Mouse (Mus musculus) gonadal fat pad, adult 2 months (tissue): ENCODE measurements around the gene Slc25a38. TPM values are rescaled to one million over a fixed set of nuclear protein-coding genes. Genes with fewer than 3 reads are reported as not detected.

ENCODE experiments used
- DNase-seq: peaks from one replicate; pipeline ENCODE4 v3.0.0-alpha.2; 2012; ENCODE audit warnings: low read depth
- polyA plus RNA-seq: library from polyadenylated mRNA; depleted of rRNA; stranded (reverse); fragments of >200 nt; gene quantifications from 2 replicates; pipeline ENCODE4 v1.2.3, GENCODE M21; 2012; rRNA removed

Slc25a38 gene
- 33.5 and 38.7 TPM in 2 replicates for polyA plus RNA-seq

DNA sequence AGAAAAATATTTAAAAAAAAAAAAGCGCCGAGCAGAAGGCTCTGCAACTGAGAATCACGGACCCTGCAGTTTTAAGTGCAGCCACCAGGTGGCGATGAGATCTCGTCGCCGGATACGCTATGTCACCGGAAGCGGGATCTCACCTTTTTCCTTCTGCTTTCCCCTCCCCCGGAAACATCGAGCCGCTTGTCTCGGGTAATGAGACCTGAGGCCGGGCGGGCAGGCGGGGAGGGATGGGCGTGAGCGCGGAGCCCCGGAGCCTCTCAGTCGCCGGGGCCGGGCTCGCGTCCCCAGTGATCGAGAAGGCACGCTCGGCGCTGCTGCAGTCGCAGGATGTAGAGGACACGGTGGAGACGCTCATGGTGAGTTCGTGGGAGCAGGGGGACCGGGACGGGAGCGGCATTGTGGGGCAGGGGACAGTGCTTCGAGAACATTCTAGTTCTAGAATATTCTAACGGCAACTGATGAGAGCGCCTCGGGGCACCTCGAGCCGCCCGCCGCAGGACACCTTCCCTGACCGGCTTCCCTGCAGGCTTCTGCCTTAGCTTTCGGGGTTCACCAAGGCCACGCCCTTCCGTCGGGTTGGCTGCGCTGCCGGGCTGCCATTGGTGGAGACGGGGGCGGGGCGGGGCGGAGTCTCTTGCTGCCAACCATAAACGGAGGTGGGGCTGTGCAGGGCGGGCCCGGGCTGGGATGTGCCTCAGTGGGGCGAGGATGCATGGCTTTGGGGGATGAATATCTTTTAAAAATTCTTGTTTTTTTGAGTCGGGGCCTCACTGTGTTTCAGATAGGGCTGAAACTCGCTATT lies at the start of gene Slc25a38:
Gene Slc25a38, plus strand, starts transcription at position 164 of the 808 bp plus-strand sequence.
- no peak for DNase-seq

GRCm38 (mm10) chr9:120064317-120064716 lies 45.9 kb upstream of the Slc25a38 start:
- DNase-seq: no peak

GRCm38 (mm10) chr9:120067609-120068008 lies 42.6 kb upstream of the Slc25a38 start:
- no peak for DNase-seq

- no peak for DNase-seq
Observed at GRCm38 (mm10) chr9:120068047-120068446, 42.1 kb upstream of the Slc25a38 start.

- DNase-seq: no peak
Observed at GRCm38 (mm10) chr9:120069779-120070178, 40.4 kb upstream of the Slc25a38 start, which contains the start of gene Cx3cr1. Gene Cx3cr1 (minus strand): TSS chr9:120069879.

- no peak for DNase-seq
Observed at GRCm38 (mm10) chr9:120071251-120071650, 38.9 kb upstream of the Slc25a38 start.

- no peak for DNase-seq
Observed at GRCm38 (mm10) chr9:120073169-120073568, 37.0 kb upstream of the Slc25a38 start.

DNA sequence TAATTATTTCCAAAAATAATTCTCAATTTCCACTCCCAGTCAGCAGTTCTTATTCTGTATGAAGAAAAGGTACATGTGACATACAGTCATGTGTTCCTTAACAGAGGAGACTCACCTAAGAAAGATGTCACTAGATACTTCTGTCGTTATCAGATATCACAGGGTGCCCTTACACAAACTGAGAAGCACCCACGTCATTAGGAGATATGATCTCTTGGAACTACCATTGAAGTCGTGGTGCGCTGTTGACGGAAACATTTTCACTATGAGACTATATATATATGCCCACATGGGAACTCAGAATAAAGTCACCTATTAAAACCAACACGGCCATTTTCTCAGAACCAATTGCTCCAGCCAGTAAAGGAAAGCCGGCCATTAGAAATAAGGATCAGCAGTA lies 35.7 kb upstream of the Slc25a38 start:
- DNase-seq: no peak

DNA sequence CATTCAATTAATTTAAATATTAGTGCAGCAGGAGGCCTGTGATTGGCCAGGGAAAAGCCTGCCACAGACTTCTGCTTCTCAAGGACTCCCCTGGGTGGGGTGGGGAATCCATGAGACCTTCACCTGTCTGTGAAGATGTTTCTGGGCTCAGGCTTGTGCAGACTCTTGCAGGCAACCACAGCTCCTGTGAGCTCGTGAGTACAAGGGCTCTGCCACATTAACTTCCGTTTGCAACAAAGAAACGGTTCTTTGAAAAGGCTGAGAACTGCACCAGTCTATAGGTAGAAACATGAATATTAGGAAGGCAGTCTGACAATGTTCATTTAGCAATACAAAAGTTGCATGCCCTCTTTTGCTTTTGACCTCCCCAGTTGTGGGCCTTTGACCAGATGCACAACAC lies 31.9 kb upstream of the Slc25a38 start:
- DNase-seq: no peak

DNA sequence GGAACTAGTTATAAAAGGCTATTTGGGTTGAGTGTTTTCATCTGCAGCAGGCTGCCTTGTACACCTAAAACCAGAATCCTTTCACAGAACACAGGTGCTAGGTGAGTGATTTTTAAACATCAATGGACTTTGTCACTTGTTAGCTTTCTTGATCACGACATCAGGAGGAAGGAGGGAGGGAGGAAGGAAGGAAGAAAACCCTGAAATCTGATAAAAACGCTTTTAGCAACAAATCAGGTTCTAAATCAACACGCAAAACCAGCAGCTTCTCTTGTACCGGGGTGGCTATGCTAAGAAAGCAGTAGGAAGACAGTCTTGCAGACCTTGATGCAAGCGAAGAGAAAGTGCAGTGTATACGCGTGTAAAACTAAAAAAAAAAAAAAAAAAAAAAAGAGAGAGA lies 30.3 kb upstream of the Slc25a38 start:
- no peak for DNase-seq

GRCm38 (mm10) chr9:120080546-120081108 lies 29.5 kb upstream of the Slc25a38 start:
- no peak for DNase-seq

DNA sequence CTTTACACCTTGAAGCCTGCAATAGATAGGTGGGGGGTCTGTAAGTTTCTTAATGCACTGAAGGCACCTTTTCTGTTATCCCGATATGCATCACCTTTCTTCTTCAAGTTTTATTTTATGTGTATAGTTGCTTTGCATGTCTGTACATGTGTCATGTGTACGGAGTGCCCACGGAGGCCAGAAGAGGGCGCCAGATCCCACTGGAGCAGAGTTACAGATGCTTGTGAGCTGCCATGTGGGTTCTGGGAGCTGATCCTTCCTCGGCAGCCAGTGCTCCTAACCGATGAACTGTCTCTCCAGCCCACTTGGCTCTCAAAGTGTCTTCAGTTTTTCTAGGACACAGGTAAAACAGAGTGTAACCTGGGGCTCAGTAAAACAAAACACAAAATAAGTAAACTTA lies 28.9 kb upstream of the Slc25a38 start:
- no peak for DNase-seq

DNA sequence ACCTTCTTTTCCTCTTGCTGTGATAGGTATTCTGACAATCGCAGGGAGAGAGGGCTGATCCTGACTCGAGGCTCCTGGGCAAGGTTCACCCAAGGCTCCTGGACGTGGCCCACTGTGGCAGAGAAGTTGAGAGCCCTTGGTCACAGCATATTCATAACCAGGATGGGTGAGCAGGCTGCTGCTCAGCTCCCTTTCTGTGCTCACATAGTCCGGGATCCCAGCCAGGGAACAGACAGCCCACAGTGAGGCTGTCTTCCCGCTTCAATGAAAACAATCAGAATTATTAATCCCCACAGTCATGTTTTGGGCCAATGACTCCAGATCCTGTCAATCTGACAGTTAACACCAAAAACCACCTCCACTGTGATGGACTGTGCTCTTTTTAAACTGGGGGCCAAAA lies 28.2 kb upstream of the Slc25a38 start:
- no peak for DNase-seq

- DNase-seq: no peak
Observed at GRCm38 (mm10) chr9:120082691-120083090, 27.5 kb upstream of the Slc25a38 start.

DNA sequence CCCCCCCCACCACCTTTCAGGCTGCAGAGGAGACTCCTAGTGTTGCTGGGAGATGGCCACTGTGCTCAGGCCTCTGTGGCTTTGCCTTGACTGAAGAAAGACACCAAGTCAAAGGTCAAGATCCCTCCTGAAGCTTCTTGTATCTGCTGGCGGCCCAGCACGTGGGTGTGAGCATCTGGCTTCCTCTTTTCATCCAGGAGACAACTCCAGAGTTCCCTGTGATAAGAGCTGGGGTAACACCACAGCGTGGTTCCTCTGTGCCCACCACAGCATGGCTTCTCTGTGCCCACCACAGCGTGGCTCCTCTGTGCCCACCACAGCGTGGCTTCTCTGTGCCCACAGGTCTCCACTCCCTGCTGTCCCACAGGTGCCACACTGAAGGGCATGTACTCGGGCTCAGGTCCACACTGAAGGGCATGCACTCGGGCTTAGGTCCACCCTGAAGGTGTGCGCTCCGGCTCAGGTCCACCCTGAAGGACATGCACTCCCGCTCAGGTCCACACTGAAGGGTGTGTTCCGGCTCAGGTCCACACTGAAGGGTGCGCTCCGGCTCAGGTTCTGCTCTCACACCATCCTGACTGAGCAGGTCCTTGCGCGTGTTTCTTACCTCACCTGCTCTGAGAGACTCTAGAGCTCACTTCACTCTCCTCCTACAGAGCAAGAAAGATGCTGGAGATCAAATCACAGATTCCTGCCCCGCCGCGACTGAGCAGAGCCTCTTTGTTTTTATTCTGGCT lies 26.8 kb upstream of the Slc25a38 start:
- no peak for DNase-seq

- no peak for DNase-seq
Observed at GRCm38 (mm10) chr9:120084406-120084805, 25.8 kb upstream of the Slc25a38 start.

GRCm38 (mm10) chr9:120089125-120089524 lies 21.0 kb upstream of the Slc25a38 start:
- DNase-seq: no peak

GRCm38 (mm10) chr9:120091086-120091485 lies 19.1 kb upstream of the Slc25a38 start:
- no peak for DNase-seq

DNA sequence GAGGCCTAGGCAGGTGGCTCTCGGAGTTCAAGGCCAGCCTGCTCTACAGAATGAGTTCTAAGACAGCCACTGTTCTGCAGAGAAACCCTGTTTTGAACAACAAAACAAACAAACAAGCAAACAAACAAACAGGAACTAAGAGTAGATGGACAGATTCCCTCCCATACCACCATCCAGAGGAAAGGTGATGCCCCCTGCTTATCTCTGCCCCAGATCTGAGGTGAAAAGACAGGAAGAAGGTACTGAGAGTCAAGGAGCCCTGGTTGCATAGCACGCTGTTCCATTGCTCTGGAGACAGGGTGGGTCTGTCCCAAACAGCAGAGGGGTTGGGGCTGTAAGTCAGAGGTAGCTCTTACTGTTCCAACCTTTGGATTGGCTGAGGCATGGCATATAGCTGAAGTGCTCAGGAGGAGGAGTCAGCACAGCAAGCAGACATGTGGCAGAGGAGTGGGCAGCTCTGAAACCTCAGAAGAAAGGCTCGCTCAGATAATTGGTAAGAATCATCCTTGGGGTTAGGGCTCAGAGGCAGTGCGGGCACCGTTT lies 18.4 kb upstream of the Slc25a38 start, which contains the start of gene Ccr8:
Gene Ccr8, plus strand, starts transcription at position 419 of the 543 bp plus-strand sequence.
- no peak for DNase-seq

DNA sequence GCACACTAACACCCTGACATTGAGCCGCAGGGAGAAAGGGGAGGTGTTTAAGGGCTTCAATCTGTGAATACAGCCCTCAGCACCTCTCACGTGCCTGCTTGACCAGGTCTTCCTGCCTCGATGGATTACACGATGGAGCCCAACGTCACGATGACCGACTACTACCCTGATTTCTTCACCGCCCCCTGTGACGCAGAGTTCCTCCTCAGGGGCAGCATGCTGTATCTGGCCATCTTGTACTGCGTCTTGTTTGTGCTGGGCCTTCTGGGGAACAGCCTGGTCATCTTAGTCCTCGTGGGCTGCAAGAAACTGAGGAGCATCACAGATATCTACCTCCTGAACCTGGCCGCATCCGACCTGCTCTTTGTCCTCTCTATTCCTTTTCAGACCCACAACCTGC lies 16.5 kb upstream of the Slc25a38 start:
- no peak for DNase-seq

DNA sequence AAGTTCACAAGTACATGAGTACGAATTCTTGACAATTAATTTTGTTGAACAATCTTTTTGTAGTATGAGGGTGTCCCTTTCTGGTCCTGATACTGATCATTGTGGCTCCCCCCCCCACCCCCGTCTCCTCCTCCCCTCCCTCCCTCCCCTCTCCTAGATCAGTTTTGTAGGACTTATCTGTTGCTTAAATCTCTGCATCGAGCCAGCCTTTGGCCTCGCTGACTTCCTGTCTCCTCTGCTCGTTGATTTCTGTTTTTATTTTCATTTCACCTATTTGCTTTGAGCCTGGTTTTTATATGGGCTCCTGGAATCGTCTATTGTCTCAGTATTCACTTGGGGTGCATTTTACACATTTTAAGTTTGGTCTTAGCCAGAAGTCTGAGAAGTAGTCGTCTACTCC lies 14.3 kb upstream of the Slc25a38 start:
- DNase-seq: no peak

GRCm38 (mm10) chr9:120098682-120099081 lies 11.5 kb upstream of the Slc25a38 start:
- no peak for DNase-seq
